Mouse (Mus musculus) C2C12 (cell line): ENCODE results near the gene Crx.

ENCODE experiments used
- CTCF ChIP-seq: IDR thresholded peaks from one replicate; pipeline ENCODE4 v1.5.1; 2011; ENCODE audit not compliant: control insufficient read depth, insufficient read depth, insufficient read length
- MYOG ChIP-seq: IDR thresholded peaks from one replicate; pipeline ENCODE4 v1.6.1; 2011; ENCODE audit not compliant: control insufficient read depth, insufficient read length; ENCODE audit errors: extremely low read depth
- USF1 ChIP-seq: IDR thresholded peaks from one replicate; pipeline ENCODE4 v1.6.1; 2011; ENCODE audit warnings: low read depth, mild to moderate bottlenecking, control low read depth, moderate library complexity

DNA sequence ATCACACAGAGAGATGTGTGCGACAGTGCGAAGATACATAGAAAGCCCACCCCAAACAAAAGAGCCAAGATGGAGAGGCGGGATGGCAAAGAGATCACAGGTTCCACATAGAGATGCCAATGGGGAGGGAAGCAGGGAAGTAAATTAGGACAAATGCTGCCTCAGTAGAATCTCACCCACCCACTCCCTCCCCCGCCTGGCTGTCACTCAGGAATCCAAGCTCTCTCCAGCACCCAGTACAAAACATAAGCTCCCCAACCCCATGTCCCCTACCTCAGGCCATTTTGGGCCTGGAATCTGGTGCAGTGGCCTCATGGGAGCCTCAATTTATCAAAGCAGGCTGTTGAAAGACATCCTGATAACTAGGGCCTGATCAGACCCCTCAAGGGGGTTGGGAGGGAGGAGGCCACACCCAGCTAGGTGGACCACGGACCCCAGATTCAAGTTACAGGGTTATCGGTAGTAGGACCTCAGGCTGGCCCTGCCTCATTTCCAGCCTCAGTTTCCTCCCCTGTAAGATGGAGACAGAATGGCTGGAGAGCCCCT, 41.0 kb upstream of the Crx start:
- TF ChIP-seq MYOG (no peak), CTCF (no peak), USF1 (no peak)
